Mouse (Mus musculus) cerebellum, adult 2 months (tissue): ENCODE results near the gene Cyp46a1.

Experiments used
- CTCF ChIP-seq: fragments of 200-500 bp; IDR thresholded peaks from 2 replicates; pipeline ENCODE4 v1.5.1; 2011; ENCODE audit warnings: low read depth, mild to moderate bottlenecking, control low read depth, low read length, moderate library complexity, borderline replicate concordance; ENCODE audit not compliant: insufficient read depth
- POLR2A ChIP-seq: fragments of 200-500 bp; IDR thresholded peaks from 2 replicates; pipeline ENCODE4 v1.6.1; 2011; ENCODE audit warnings: low read length, control low read depth, borderline replicate concordance; ENCODE audit not compliant: insufficient read depth

DNA sequence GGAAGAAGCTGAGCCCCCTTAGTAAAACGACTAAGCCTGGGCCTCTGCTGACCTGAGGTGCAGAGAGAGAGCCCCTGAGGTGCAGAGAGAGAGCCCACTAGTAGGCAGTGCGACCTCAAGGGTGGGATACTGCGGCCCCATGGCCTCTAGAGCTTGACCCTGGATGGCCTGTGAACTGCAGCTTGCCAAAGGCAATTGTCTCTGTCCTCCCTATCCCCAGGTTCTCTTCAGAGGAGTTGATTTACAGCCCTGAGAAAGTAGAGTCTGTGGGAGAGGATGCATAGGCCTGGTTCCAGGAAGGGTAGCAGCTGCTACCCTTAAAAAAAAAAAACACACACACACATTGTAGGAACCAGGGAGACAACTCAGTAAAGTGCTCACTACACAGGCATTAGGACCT is 55.5 kb downstream of the Cyp46a1 start:
- TF ChIP-seq CTCF (no peak), POLR2A (no peak)
